Mouse (Mus musculus): ENCODE measurements around the gene Tbc1d17. TPM values are rescaled to one million over a fixed set of nuclear protein-coding genes. Genes with fewer than 3 reads are reported as not detected.

The Tbc1d17 gene
- total RNA-seq, 2 experiments from 2014 or later, result 13.6 to 19.2 TPM

- ATAC-seq (replicated peaks; ENCODE audit: poor library complexity), result no peak
Measured at GRCm38 (mm10) chr7:44810819-44811557, 37.9 kb downstream of the Tbc1d17 start.

GRCm38 (mm10) chr7:44810365-44810764 is 38.5 kb downstream of the Tbc1d17 start:
- no peak for ATAC-seq (replicated peaks; ENCODE audit: poor library complexity)

GRCm38 (mm10) chr7:44809466-44809865 is 39.4 kb downstream of the Tbc1d17 start:
- ATAC-seq (replicated peaks; ENCODE audit: poor library complexity), result no peak

GRCm38 (mm10) chr7:44808927-44809326 is 40.0 kb downstream of the Tbc1d17 start:
- no peak for ATAC-seq (replicated peaks; ENCODE audit: poor library complexity)

- no peak for ATAC-seq (replicated peaks; ENCODE audit: poor library complexity)
Measured at GRCm38 (mm10) chr7:44792781-44793180, 56.1 kb downstream of the Tbc1d17 start.

GRCm38 (mm10) chr7:44790066-44790465 is 58.8 kb downstream of the Tbc1d17 start:
- no peak for ATAC-seq (replicated peaks; ENCODE audit: poor library complexity)

GRCm38 (mm10) chr7:44789531-44789930 is 59.3 kb downstream of the Tbc1d17 start:
- no peak for ATAC-seq (replicated peaks; ENCODE audit: poor library complexity)

Other genes starting within 250 kb of the Tbc1d17 start
- gene Myh14, start 178.2 kb downstream of the Tbc1d17 start, total RNA-seq (2015), result not detected in 2 replicates
- gene Myh14, start 178.2 kb downstream of the Tbc1d17 start, total RNA-seq (2017), result not detected in 2 replicates
- gene Izumo2, start 140.3 kb downstream of the Tbc1d17 start, total RNA-seq (2015), result not detected in 2 replicates
- not detected in 2 replicates for gene Izumo2, start 140.3 kb downstream of the Tbc1d17 start, total RNA-seq (2017)
- 37.1 and 37.4 TPM in 2 replicates for gene Vrk3, start 100.7 kb downstream of the Tbc1d17 start, total RNA-seq (2015)
- gene Vrk3, start 100.7 kb downstream of the Tbc1d17 start, total RNA-seq (2017), result 36.0 and 51.4 TPM in 2 replicates
- 1.2 and 1.5 TPM in 2 replicates for gene Zfp473, start 98.0 kb downstream of the Tbc1d17 start, total RNA-seq (2015)
- 1.0 and 2.6 TPM in 2 replicates for gene Zfp473, start 98.0 kb downstream of the Tbc1d17 start, total RNA-seq (2017)
- 39.8 and 47.3 TPM in 2 replicates for gene Nup62, start 33.0 kb downstream of the Tbc1d17 start, total RNA-seq (2015)
- gene Nup62, start 33.0 kb downstream of the Tbc1d17 start, total RNA-seq (2017), result 126 and 140 TPM in 2 replicates
- 0.17 and 1.0 TPM in 2 replicates for gene Il4i1, start 32.7 kb downstream of the Tbc1d17 start, total RNA-seq (2015)
- gene Il4i1, start 32.7 kb downstream of the Tbc1d17 start, total RNA-seq (2017), result 0.17 and 0.25 TPM in 2 replicates
- gene Atf5, start 32.4 kb downstream of the Tbc1d17 start, total RNA-seq (2015), result 4.0 and 4.8 TPM in 2 replicates
- 1.5 and 1.9 TPM in 2 replicates for gene Atf5, start 32.4 kb downstream of the Tbc1d17 start, total RNA-seq (2017)
- 8.0 and 10.4 TPM in 2 replicates for gene Akt1s1, start 88 bp downstream of the Tbc1d17 start, total RNA-seq (2015)
- gene Akt1s1, start 88 bp downstream of the Tbc1d17 start, total RNA-seq (2017), result 23.9 and 24.9 TPM in 2 replicates
- 43.4 and 49.9 TPM in 2 replicates for gene Pnkp, start 8.1 kb upstream of the Tbc1d17 start, total RNA-seq (2015)
- 60.7 and 69.8 TPM in 2 replicates for gene Pnkp, start 8.1 kb upstream of the Tbc1d17 start, total RNA-seq (2017)
- gene Ptov1, start 20.7 kb upstream of the Tbc1d17 start, total RNA-seq (2015), result 55.3 and 63.9 TPM in 2 replicates
- 25.5 and 41.5 TPM in 2 replicates for gene Ptov1, start 20.7 kb upstream of the Tbc1d17 start, total RNA-seq (2017)
- 26.0 and 36.8 TPM in 2 replicates for gene Med25, start 43.6 kb upstream of the Tbc1d17 start, total RNA-seq (2015)
- gene Med25, start 43.6 kb upstream of the Tbc1d17 start, total RNA-seq (2017), result 11.4 and 14.5 TPM in 2 replicates
- gene Fuz, start 47.0 kb upstream of the Tbc1d17 start, total RNA-seq (2015), result 9.8 and 10.6 TPM in 2 replicates
- gene Fuz, start 47.0 kb upstream of the Tbc1d17 start, total RNA-seq (2017), result 16.6 and 19.9 TPM in 2 replicates
- gene Ap2a1, start 80.4 kb upstream of the Tbc1d17 start, total RNA-seq (2015), result 36.1 and 40.4 TPM in 2 replicates
- gene Ap2a1, start 80.4 kb upstream of the Tbc1d17 start, total RNA-seq (2017), result 25.8 and 39.8 TPM in 2 replicates
- not detected in 2 replicates for gene Tsks, start 94.1 kb upstream of the Tbc1d17 start, total RNA-seq (2015)
- gene Tsks, start 94.1 kb upstream of the Tbc1d17 start, total RNA-seq (2017), result not detected in 2 replicates
- gene Cpt1c, start 125.8 kb upstream of the Tbc1d17 start, total RNA-seq (2015), result 0.42 and 0.54 TPM in 2 replicates
- 0.25 and 1.6 TPM in 2 replicates for gene Cpt1c, start 125.8 kb upstream of the Tbc1d17 start, total RNA-seq (2017)
- 147 and 153 TPM in 2 replicates for gene Prmt1, start 137.5 kb upstream of the Tbc1d17 start, total RNA-seq (2015)
- gene Prmt1, start 137.5 kb upstream of the Tbc1d17 start, total RNA-seq (2017), result 113 and 135 TPM in 2 replicates
- 71.9 and 79.5 TPM in 2 replicates for gene Irf3, start 148.6 kb upstream of the Tbc1d17 start, total RNA-seq (2015)
- gene Irf3, start 148.6 kb upstream of the Tbc1d17 start, total RNA-seq (2017), result 70.4 and 89.4 TPM in 2 replicates
- gene Bcl2l12, start 149.6 kb upstream of the Tbc1d17 start, total RNA-seq (2015), result 22.6 and 25.9 TPM in 2 replicates
- 26.2 and 28.0 TPM in 2 replicates for gene Bcl2l12, start 149.6 kb upstream of the Tbc1d17 start, total RNA-seq (2017)
- gene Scaf1, start 167.3 kb upstream of the Tbc1d17 start, total RNA-seq (2015), result 19.5 and 21.9 TPM in 2 replicates
- 8.7 and 11.2 TPM in 2 replicates for gene Scaf1, start 167.3 kb upstream of the Tbc1d17 start, total RNA-seq (2017)
- 4.8 and 6.1 TPM in 2 replicates for gene Rras, start 168.9 kb upstream of the Tbc1d17 start, total RNA-seq (2015)
- 1.1 TPM in 1 of 2 replicates, not detected in the other for gene Rras, start 168.9 kb upstream of the Tbc1d17 start, total RNA-seq (2017)
- 20.5 and 21.7 TPM in 2 replicates for gene Prr12, start 203.8 kb upstream of the Tbc1d17 start, total RNA-seq (2015)
- 2.8 and 4.0 TPM in 2 replicates for gene Prr12, start 203.8 kb upstream of the Tbc1d17 start, total RNA-seq (2017)
- 39.7 and 45.0 TPM in 2 replicates for gene Nosip, start 213.3 kb upstream of the Tbc1d17 start, total RNA-seq (2015)
- gene Nosip, start 213.3 kb upstream of the Tbc1d17 start, total RNA-seq (2017), result 46.8 and 49.2 TPM in 2 replicates
- 2.6 and 4.7 TPM in 2 replicates for gene Prrg2, start 213.6 kb upstream of the Tbc1d17 start, total RNA-seq (2015)
- gene Prrg2, start 213.6 kb upstream of the Tbc1d17 start, total RNA-seq (2017), result 3.0 and 4.2 TPM in 2 replicates
- 4.6 and 7.8 TPM in 2 replicates for gene Rcn3, start 243.1 kb upstream of the Tbc1d17 start, total RNA-seq (2015)
- gene Rcn3, start 243.1 kb upstream of the Tbc1d17 start, total RNA-seq (2017), result 5.4 TPM in 2 replicates

Data from megakaryocyte progenitor cell, adult 5-6 weeks (primary cell).